Mouse (Mus musculus): ENCODE results near the gene Tmem223. TPM values are rescaled to one million over a fixed set of nuclear protein-coding genes. Genes with fewer than 3 reads are reported as not detected.

Gene Tmem223
- polyA plus RNA-seq, 1 experiment from 2014 or later: 199 TPM

GRCm38 (mm10) chr19:8788521-8788920, 17.7 kb downstream of the Tmem223 start:
- WGBS: 22% methylated on average over 3 of the region's 3 CpGs
- Histone ChIP-seq H3K4me1 (peaks cover 18% of the 10 kb centered on the region; the same call in 1 of the 2 replicates), H3K27ac (no peak overlapping the region), H3K27me3 (replicated peaks) (no peaks in the 10 kb centered on the region), H3K4me3 (no peak overlapping the region), H3K9me3 (no peaks in the 10 kb centered on the region), H3K9ac (no peak overlapping the region), H3K4me2 (replicated peaks) (no peak overlapping the region), H3K36me3 (peaks cover 24% of the 10 kb centered on the region)
- ATAC-seq (ENCODE audit: low FRiP score, low read depth): no peak

- Histone ChIP-seq H3K9ac (no peak overlapping the region), H3K36me3 (peaks cover 24% of the 10 kb centered on the region), H3K27ac (no peak overlapping the region), H3K4me2 (replicated peaks) (no peak overlapping the region), H3K9me3 (no peaks in the 10 kb centered on the region), H3K4me1 (peaks cover 18% of the 10 kb centered on the region; the same call in 1 of the 2 replicates), H3K27me3 (replicated peaks) (no peaks in the 10 kb centered on the region), H3K4me3 (no peak overlapping the region)
- no peak for ATAC-seq (ENCODE audit: low FRiP score, low read depth)
- 36% methylated on average over 1 of the region's 1 CpGs for WGBS
Measured at GRCm38 (mm10) chr19:8789171-8789570, 18.4 kb downstream of the Tmem223 start.

- Histone ChIP-seq H3K4me3 (no peak overlapping the region), H3K9me3 (no peaks in the 10 kb centered on the region), H3K36me3 (peaks cover 34% of the 10 kb centered on the region), H3K27me3 (replicated peaks) (no peaks in the 10 kb centered on the region), H3K27ac (no peak overlapping the region), H3K4me1 (peaks cover 16% of the 10 kb centered on the region; the same call in 1 of the 2 replicates), H3K9ac (no peak overlapping the region), H3K4me2 (replicated peaks) (no peak overlapping the region)
- ATAC-seq (ENCODE audit: low FRiP score, low read depth): no peak
- 88% methylated on average over 7 of the region's 7 CpGs for WGBS
Measured at GRCm38 (mm10) chr19:8790171-8790570, 19.4 kb downstream of the Tmem223 start.

- Histone ChIP-seq H3K27ac (no peak within 1 kb of the TSS), H3K9ac (peak within 1 kb of the TSS; percentile 70), H3K4me1 (peaks cover 22% of the 10 kb centered on the region), H3K27me3 (replicated peaks) (no peaks in the 10 kb centered on the region), H3K4me2 (replicated peaks) (peak within 1 kb of the TSS; percentile 82), H3K36me3 (peaks cover 24% of the 10 kb centered on the region), H3K9me3 (no peaks in the 10 kb centered on the region), H3K4me3 (peak within 1 kb of the TSS; percentile 72)
- peak; percentile 62 for ATAC-seq (ENCODE audit: low FRiP score, low read depth)
- 2% methylated on average over 25 of the region's 25 CpGs for WGBS
Measured at GRCm38 (mm10) chr19:8798264-8798946, 27.6 kb downstream of the Tmem223 start, which contains the start of gene Polr2g. Polr2g (minus strand) TSS chr19:8798577.

GRCm38 (mm10) chr19:8798947-8799315, 28.1 kb downstream of the Tmem223 start:
- no peak overlapping the region for H3K4me3 ChIP-seq
- H3K27ac ChIP-seq: no peak overlapping the region
- H3K9ac ChIP-seq: no peak overlapping the region
- H3K27me3 ChIP-seq (replicated peaks): no peaks in the 10 kb centered on the region
- H3K9me3 ChIP-seq: no peaks in the 10 kb centered on the region
- peaks cover 21% of the 10 kb centered on the region for H3K36me3 ChIP-seq
- peak overlapping the region; percentile 82 for H3K4me2 ChIP-seq (replicated peaks)
- ATAC-seq (ENCODE audit: low FRiP score, low read depth): no peak
- peaks cover 24% of the 10 kb centered on the region for H3K4me1 ChIP-seq

- Histone ChIP-seq H3K9ac (peak within 1 kb of the TSS; percentile 51), H3K27me3 (replicated peaks) (no peaks in the 10 kb centered on the region), H3K27ac (peak within 1 kb of the TSS; percentile 57; the same call in 1 of the 2 replicates), H3K4me2 (replicated peaks) (peak within 1 kb of the TSS; percentile 73), H3K36me3 (peaks cover 26% of the 10 kb centered on the region), H3K4me1 (peaks cover 22% of the 10 kb centered on the region), H3K9me3 (no peaks in the 10 kb centered on the region), H3K4me3 (peak within 1 kb of the TSS; percentile 54)
- WGBS: under 1% methylated on average over 30 of the region's 30 CpGs
- ATAC-seq (ENCODE audit: low FRiP score, low read depth): peak; percentile 97
Measured at GRCm38 (mm10) chr19:8802130-8802821, 31.5 kb downstream of the Tmem223 start, which contains the start of gene Zbtb3. Zbtb3 (plus strand) TSS chr19:8802555.

- peaks cover 35% of the 10 kb centered on the region for H3K36me3 ChIP-seq
- peak overlapping the region; percentile 73 for H3K4me2 ChIP-seq (replicated peaks)
- 92% methylated on average over 9 of the region's 9 CpGs for WGBS
- H3K27ac ChIP-seq: no peak overlapping the region
- no peaks in the 10 kb centered on the region for H3K9me3 ChIP-seq
- ATAC-seq (ENCODE audit: low FRiP score, low read depth): no peak
- H3K4me3 ChIP-seq: no peak overlapping the region
- H3K4me1 ChIP-seq: peaks cover 15% of the 10 kb centered on the region
- H3K9ac ChIP-seq: no peak overlapping the region
- no peaks in the 10 kb centered on the region for H3K27me3 ChIP-seq (replicated peaks)
Measured at GRCm38 (mm10) chr19:8803204-8803780, 32.5 kb downstream of the Tmem223 start.

- Histone ChIP-seq H3K4me1 (peaks cover 15% of the 10 kb centered on the region), H3K4me2 (replicated peaks) (0 out of 2 replicates have a peak overlapping the region, but pooled peaks have one; percentile 73), H3K4me3 (no peak overlapping the region), H3K9ac (no peak overlapping the region), H3K9me3 (no peaks in the 10 kb centered on the region), H3K27me3 (replicated peaks) (no peaks in the 10 kb centered on the region), H3K27ac (no peak overlapping the region), H3K36me3 (peaks cover 39% of the 10 kb centered on the region)
- ATAC-seq (ENCODE audit: low FRiP score, low read depth): no peak
- 94% methylated on average over 11 of the region's 11 CpGs for WGBS
Measured at GRCm38 (mm10) chr19:8803879-8804660, 33.3 kb downstream of the Tmem223 start.

GRCm38 (mm10) chr19:8806810-8807209, 36.0 kb downstream of the Tmem223 start:
- WGBS: 96% methylated on average over 5 of the region's 5 CpGs

GRCm38 (mm10) chr19:8815812-8816211, 45.0 kb downstream of the Tmem223 start:
- no peak for ATAC-seq (ENCODE audit: low FRiP score, low read depth)
- Histone ChIP-seq H3K4me3 (no peak overlapping the region), H3K4me1 (peaks cover 23% of the 10 kb centered on the region), H3K4me2 (replicated peaks) (0 out of 2 replicates have a peak overlapping the region, but pooled peaks have one; percentile 7), H3K9ac (no peak overlapping the region), H3K36me3 (peaks cover 49% of the 10 kb centered on the region), H3K27me3 (replicated peaks) (no peaks in the 10 kb centered on the region), H3K27ac (no peak overlapping the region), H3K9me3 (no peaks in the 10 kb centered on the region)
- 83% methylated on average over 11 of the region's 11 CpGs for WGBS

More at GRCm38 (mm10) chr19:8806810-8807209, 36.0 kb downstream of the Tmem223 start:
- Histone ChIP-seq H3K27me3 (replicated peaks) (no peaks in the 10 kb centered on the region), H3K4me1 (peaks cover 12% of the 10 kb centered on the region), H3K4me2 (replicated peaks) (no peak overlapping the region), H3K27ac (no peak overlapping the region), H3K9me3 (no peaks in the 10 kb centered on the region), H3K36me3 (peaks cover 60% of the 10 kb centered on the region), H3K9ac (no peak overlapping the region), H3K4me3 (no peak overlapping the region)
- no peak for ATAC-seq (ENCODE audit: low FRiP score, low read depth)

- ATAC-seq (ENCODE audit: low FRiP score, low read depth): no peak
- H3K9me3 ChIP-seq: no peaks in the 10 kb centered on the region
- 83% methylated on average over 3 of the region's 3 CpGs for WGBS
- no peak overlapping the region for H3K9ac ChIP-seq
- peaks cover 40% of the 10 kb centered on the region for H3K36me3 ChIP-seq
- H3K4me2 ChIP-seq (replicated peaks): peak overlapping the region; percentile 97
- H3K4me1 ChIP-seq: peaks cover 32% of the 10 kb centered on the region
- no peak overlapping the region for H3K27ac ChIP-seq
- no peak overlapping the region for H3K4me3 ChIP-seq
- H3K27me3 ChIP-seq (replicated peaks): no peaks in the 10 kb centered on the region
Measured at GRCm38 (mm10) chr19:8817001-8817400, 46.2 kb downstream of the Tmem223 start.

Data from neural tube, embryonic 12.5 days (tissue).